Mouse (Mus musculus): Measurements from ENCODE around the gene Trp53rka. TPM values are rescaled to one million over a fixed set of nuclear protein-coding genes. Genes with fewer than 3 reads are reported as not detected.

Gene Trp53rka
- polyA plus RNA-seq, 1 experiment from 2014 or later: 27.5 TPM

- ATAC-seq (replicated peaks; ENCODE audit: low FRiP score, low read depth) (no peak), DNase-seq (ENCODE audit: low spot score) (peak; percentile 77)
Observed at GRCm38 (mm10) chr2:165486881-165487535, 6.1 kb downstream of the Trp53rka start.

DNA sequence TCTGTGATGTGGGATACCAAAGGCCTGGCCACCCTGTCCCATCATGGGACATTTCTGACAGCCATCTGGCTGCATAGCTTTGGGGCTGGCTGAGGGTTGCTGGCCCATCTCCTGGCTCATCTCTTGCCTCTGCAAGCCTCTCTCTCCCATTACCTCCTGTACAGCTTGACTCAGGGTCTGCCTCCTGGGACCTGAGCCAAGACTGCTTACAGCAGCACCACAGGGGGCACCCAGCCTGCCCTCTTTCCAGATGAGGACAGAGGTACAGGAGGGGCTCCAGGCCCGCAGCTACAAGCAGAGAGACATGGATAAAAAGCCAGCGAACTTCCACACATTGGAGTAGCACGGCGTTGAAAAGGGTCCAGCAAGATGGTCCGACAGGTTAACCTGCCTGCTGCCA, 6.7 kb downstream of the Trp53rka start:
- Histone ChIP-seq H3K27me3 (ENCODE audit: insufficient read depth, low read length) (no peaks in the 10 kb centered on the region), H3K36me3 (ENCODE audit: insufficient read depth, low read length) (peaks cover 17% of the 10 kb centered on the region; the same call in 1 of the 2 replicates), H3K27ac (no peak overlapping the region), H3K4me2 (ENCODE audit: low read length) (no peak overlapping the region), H3K9me3 (replicated peaks; ENCODE audit: low read length) (no peaks in the 10 kb centered on the region), H3K4me3 (replicated peaks; ENCODE audit: low read depth, low read length) (no peak overlapping the region), H3K9ac (ENCODE audit: low read depth, low read length) (no peak overlapping the region), H3K4me1 (replicated peaks; ENCODE audit: insufficient read depth, low read length) (no peaks in the 10 kb centered on the region)
- 84% methylated on average over 5 of the region's 5 CpGs for whole genome bisulfite sequencing
- no peak for DNase-seq (ENCODE audit: low spot score)
- TF ChIP-seq CTCF (IDR thresholded peaks at IDR 0.05; ENCODE audit: low read depth): no peak
- ATAC-seq (replicated peaks; ENCODE audit: low FRiP score, low read depth): no peak

More at GRCm38 (mm10) chr2:165486881-165487535, 6.1 kb downstream of the Trp53rka start:
- no peak overlapping the region for H3K27ac ChIP-seq
- 23% methylated on average over 8 of the region's 8 CpGs for WGBS
- no peaks in the 10 kb centered on the region; the same call in 1 of the 2 replicates for H3K4me1 ChIP-seq (replicated peaks; ENCODE audit: insufficient read depth, low read length)
- H3K4me3 ChIP-seq (replicated peaks; ENCODE audit: low read depth, low read length): no peak overlapping the region
- H3K9me3 ChIP-seq (replicated peaks; ENCODE audit: low read length): no peaks in the 10 kb centered on the region
- H3K4me2 ChIP-seq (ENCODE audit: low read length): no peak overlapping the region
- peak overlapping the region; percentile 23; the same call in 1 of the 2 replicates for H3K9ac ChIP-seq (ENCODE audit: low read depth, low read length)
- H3K27me3 ChIP-seq (ENCODE audit: insufficient read depth, low read length): no peaks in the 10 kb centered on the region
- H3K36me3 ChIP-seq (ENCODE audit: insufficient read depth, low read length): peaks cover 17% of the 10 kb centered on the region; the same call in 1 of the 2 replicates
- peak; percentile 92 for TF ChIP-seq CTCF (IDR thresholded peaks at IDR 0.05; ENCODE audit: low read depth)

DNA sequence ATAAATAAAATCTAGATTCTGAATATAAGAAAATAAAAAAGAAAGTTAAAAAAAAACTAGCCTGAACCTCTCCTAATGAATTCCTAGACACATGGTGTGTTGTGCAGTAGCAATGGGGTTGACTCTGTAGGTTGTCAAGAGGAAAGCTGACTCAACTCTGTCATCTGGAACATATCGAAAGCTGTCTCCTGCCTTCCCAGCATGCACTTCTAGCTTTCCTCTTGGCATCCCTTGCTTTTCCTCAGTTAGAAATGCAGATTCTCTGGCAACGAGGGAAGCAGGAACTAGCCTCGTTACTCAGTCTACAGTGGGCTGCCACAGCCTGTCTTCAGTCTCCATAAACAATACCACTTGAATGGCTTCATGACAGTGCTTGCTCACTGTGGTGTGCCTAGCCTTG, 7.3 kb downstream of the Trp53rka start:
- no peaks in the 10 kb centered on the region for H3K9me3 ChIP-seq (replicated peaks; ENCODE audit: low read length)
- H3K27ac ChIP-seq: no peak overlapping the region
- TF ChIP-seq CTCF (IDR thresholded peaks at IDR 0.05; ENCODE audit: low read depth): no peak
- H3K36me3 ChIP-seq (ENCODE audit: insufficient read depth, low read length): peaks cover 16% of the 10 kb centered on the region; the same call in 1 of the 2 replicates
- H3K4me1 ChIP-seq (replicated peaks; ENCODE audit: insufficient read depth, low read length): no peaks in the 10 kb centered on the region
- H3K4me2 ChIP-seq (ENCODE audit: low read length): no peak overlapping the region
- WGBS: 60% methylated on average over 3 of the region's 3 CpGs
- no peaks in the 10 kb centered on the region for H3K27me3 ChIP-seq (ENCODE audit: insufficient read depth, low read length)
- no peak overlapping the region for H3K9ac ChIP-seq (ENCODE audit: low read depth, low read length)
- DNase-seq (ENCODE audit: low spot score) (no peak), ATAC-seq (replicated peaks; ENCODE audit: low FRiP score, low read depth) (no peak)
- H3K4me3 ChIP-seq (replicated peaks; ENCODE audit: low read depth, low read length): no peak overlapping the region

DNA sequence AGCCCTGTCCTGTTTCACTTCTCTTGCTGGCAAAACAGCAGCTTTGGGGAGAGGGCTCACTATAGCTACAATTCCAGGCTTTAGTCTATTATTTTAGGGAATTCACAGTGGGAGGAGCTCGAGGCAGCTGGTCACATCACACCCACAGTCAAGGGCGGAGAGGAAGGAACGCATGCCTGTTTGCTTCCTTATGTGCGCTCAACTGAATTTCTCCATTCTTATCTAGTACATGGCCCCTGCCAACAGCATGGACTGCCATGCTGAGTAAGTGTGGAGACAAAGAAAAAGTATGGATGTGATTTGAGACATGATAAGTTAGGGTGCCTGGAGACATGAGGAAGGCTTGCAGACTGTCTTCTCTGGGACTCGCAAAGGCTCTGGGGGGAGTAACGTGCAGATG, 9.0 kb downstream of the Trp53rka start:
- Histone ChIP-seq H3K9ac (ENCODE audit: low read depth, low read length) (no peak overlapping the region), H3K9me3 (replicated peaks; ENCODE audit: low read length) (no peaks in the 10 kb centered on the region), H3K27ac (no peak overlapping the region), H3K4me3 (replicated peaks; ENCODE audit: low read depth, low read length) (no peak overlapping the region), H3K4me2 (ENCODE audit: low read length) (no peak overlapping the region), H3K4me1 (replicated peaks; ENCODE audit: insufficient read depth, low read length) (no peaks in the 10 kb centered on the region), H3K36me3 (ENCODE audit: insufficient read depth, low read length) (0 out of 2 replicates have a peak, but pooled peaks cover under 1% of the 10 kb centered on the region), H3K27me3 (ENCODE audit: insufficient read depth, low read length) (no peaks in the 10 kb centered on the region)
- 46% methylated on average over 6 of the region's 6 CpGs for WGBS
- TF ChIP-seq CTCF (IDR thresholded peaks at IDR 0.05; ENCODE audit: low read depth): no peak
- ATAC-seq (replicated peaks; ENCODE audit: low FRiP score, low read depth) (no peak), DNase-seq (ENCODE audit: low spot score) (no peak)

GRCm38 (mm10) chr2:165482003-165482402, 11.1 kb downstream of the Trp53rka start:
- Histone ChIP-seq H3K4me3 (replicated peaks; ENCODE audit: low read depth, low read length) (no peak overlapping the region), H3K4me2 (ENCODE audit: low read length) (no peak overlapping the region), H3K27me3 (ENCODE audit: insufficient read depth, low read length) (no peaks in the 10 kb centered on the region), H3K4me1 (replicated peaks; ENCODE audit: insufficient read depth, low read length) (no peaks in the 10 kb centered on the region), H3K9ac (ENCODE audit: low read depth, low read length) (no peak overlapping the region), H3K27ac (no peak overlapping the region), H3K9me3 (replicated peaks; ENCODE audit: low read length) (no peaks in the 10 kb centered on the region), H3K36me3 (ENCODE audit: insufficient read depth, low read length) (no peaks in the 10 kb centered on the region)
- ATAC-seq (replicated peaks; ENCODE audit: low FRiP score, low read depth) (no peak), DNase-seq (ENCODE audit: low spot score) (no peak)
- no peak for TF ChIP-seq CTCF (IDR thresholded peaks at IDR 0.05; ENCODE audit: low read depth)
- WGBS: 44% methylated on average over 8 of the region's 8 CpGs

GRCm38 (mm10) chr2:165475850-165476249, 17.3 kb downstream of the Trp53rka start:
- no peak overlapping the region for H3K4me2 ChIP-seq (ENCODE audit: low read length)
- H3K36me3 ChIP-seq (ENCODE audit: insufficient read depth, low read length): no peaks in the 10 kb centered on the region
- no peak for TF ChIP-seq CTCF (IDR thresholded peaks at IDR 0.05; ENCODE audit: low read depth)
- H3K27ac ChIP-seq: no peak overlapping the region
- no peaks in the 10 kb centered on the region for H3K9me3 ChIP-seq (replicated peaks; ENCODE audit: low read length)
- no peak overlapping the region for H3K4me3 ChIP-seq (replicated peaks; ENCODE audit: low read depth, low read length)
- no peak overlapping the region for H3K9ac ChIP-seq (ENCODE audit: low read depth, low read length)
- DNase-seq (ENCODE audit: low spot score) (no peak), ATAC-seq (replicated peaks; ENCODE audit: low FRiP score, low read depth) (0 out of 2 replicates have a peak, but pooled peaks have one; percentile 7)
- 45% methylated on average over 5 of the region's 5 CpGs for WGBS
- no peaks in the 10 kb centered on the region; the same call in 1 of the 2 replicates for H3K4me1 ChIP-seq (replicated peaks; ENCODE audit: insufficient read depth, low read length)
- peaks cover 13% of the 10 kb centered on the region; the same call in 1 of the 2 replicates for H3K27me3 ChIP-seq (ENCODE audit: insufficient read depth, low read length)
